Mouse (Mus musculus) ES-E14 (cell line): ENCODE data around the gene Gm867. TPM values are rescaled to one million over a fixed set of nuclear protein-coding genes. Genes with fewer than 3 reads are reported as not detected.

Experiments
- DNase-seq: peaks from one replicate; pipeline ENCODE4 v3.0.0-alpha.2; 2013; ENCODE audit warnings: low read depth, low spot score
- H3K27ac ChIP-seq: 2 replicates; pipeline ENCODE4 v1.5.1; 2012; ENCODE audit warnings: low read depth, mild to moderate bottlenecking, low read length, moderate library complexity, mixed read lengths; ENCODE audit not compliant: poor library complexity, insufficient read depth, severe bottlenecking
- H3K36me3 ChIP-seq: 2 replicates; pipeline ENCODE4 v1.6.1; 2012; ENCODE audit warnings: mild to moderate bottlenecking, low read length, moderate library complexity, mixed read lengths; ENCODE audit not compliant: control insufficient read depth, poor library complexity, insufficient read depth, severe bottlenecking
- H3K4me1 ChIP-seq, 2 experiments: fragments of 150-350 bp in 1 of 2; sonication (generic) in 1 of 2; 2 replicates each; pipeline ENCODE4 v1.6.1; 2012; ENCODE audit warnings: low read length in 2 of 2, mild to moderate bottlenecking in 1 of 2, mixed read lengths in 1 of 2; ENCODE audit not compliant: control insufficient read depth in 2 of 2, insufficient read depth in 2 of 2, poor library complexity in 1 of 2
- H3K4me3 ChIP-seq, 2 experiments: fragments of 150-350 bp in 1 of 2; sonication (generic) in 1 of 2; 2 replicates each; pipeline ENCODE4 v1.5.1; 2012; ENCODE audit warnings: low read length in 2 of 2, low read depth in 1 of 2, mild to moderate bottlenecking in 1 of 2, mixed read lengths in 1 of 2; ENCODE audit not compliant: insufficient read depth in 1 of 2, poor library complexity in 1 of 2, severe bottlenecking in 1 of 2
- H3K9ac ChIP-seq: 2 replicates; pipeline ENCODE4 v1.6.1; 2012; ENCODE audit warnings: low read depth, mild to moderate bottlenecking, low read length, mixed read lengths; ENCODE audit not compliant: poor library complexity, insufficient read depth, severe bottlenecking
- H3K9me3 ChIP-seq: fragments of 150-350 bp; sonication (generic); 2 replicates; pipeline ENCODE4 v1.6.1; 2012; ENCODE audit warnings: low read depth, mild to moderate bottlenecking, low read length; ENCODE audit not compliant: control insufficient read depth, insufficient read depth
- CHD2 ChIP-seq: IDR thresholded peaks from 2 replicates; pipeline ENCODE4 v1.6.1; 2014; ENCODE audit warnings: mild to moderate bottlenecking, low read depth, low read length, inconsistent platforms
- HCFC1 ChIP-seq: IDR thresholded peaks from 2 replicates; pipeline ENCODE4 v1.6.1; 2012; ENCODE audit warnings: low read length, inconsistent platforms, borderline replicate concordance; ENCODE audit not compliant: insufficient read depth
- MAFK ChIP-seq: IDR thresholded peaks from 2 replicates; pipeline ENCODE4 v1.6.1; 2014; ENCODE audit warnings: mild to moderate bottlenecking, low read depth, low read length, inconsistent platforms; ENCODE audit not compliant: insufficient read depth
- ZC3H11A ChIP-seq: IDR thresholded peaks from 2 replicates; pipeline ENCODE4 v1.6.1; 2012; ENCODE audit warnings: low read depth, mild to moderate bottlenecking, inconsistent platforms, low read length, borderline replicate concordance
- ZNF384 ChIP-seq: IDR thresholded peaks from 2 replicates; pipeline ENCODE4 v1.6.1; 2012; ENCODE audit warnings: low read depth, low read length, inconsistent platforms
- in situ Hi-C, 2 experiments: fragments of 600-800 bp; cut with MboI; formaldehyde crosslinking; loops; one replicate each; pipeline ENCODE4 v1.15.1; 2025; ENCODE audit warnings: low sequenced_read_pairs in 2 of 2, inconsistent platforms in 1 of 2; ENCODE audit not compliant: unreplicated experiment in 2 of 2
- total RNA-seq: library from RNA; depleted of rRNA; stranded (reverse); fragments of 300-350 nt; gene quantifications from 2 replicates; pipeline ENCODE4 v1.2.3, GENCODE M21; 2012

The Gm867 gene
- total RNA-seq, 1 experiment, result 1.1 TPM

DNA sequence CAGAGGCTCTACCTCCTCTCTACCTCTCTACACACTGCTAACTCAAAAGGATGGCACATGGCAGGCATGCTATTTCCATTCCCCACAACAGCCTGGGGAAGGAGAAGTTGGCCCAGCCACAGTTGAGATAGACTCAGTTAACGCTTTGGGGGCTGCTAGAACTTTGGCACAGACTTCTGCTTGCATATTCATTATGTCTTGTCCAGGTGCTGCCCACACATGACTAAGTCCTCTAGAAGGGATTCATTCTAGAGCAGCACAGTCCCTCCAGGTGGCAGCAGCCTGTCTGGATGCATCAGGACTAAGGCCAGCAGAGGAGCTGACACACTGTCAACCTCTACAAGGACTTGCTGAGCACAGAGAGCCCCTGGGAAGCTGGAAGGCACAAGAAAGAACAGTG is 44.3 kb downstream of the Gm867 start:
- no peak overlapping the region for H3K27ac ChIP-seq
- in situ Hi-C loops, result no loop called here
- H3K9ac ChIP-seq, result no peak overlapping the region
- peaks cover 38% of the 10 kb centered on the region for H3K36me3 ChIP-seq
- peaks cover 0 to 9% of the 10 kb centered on the region in 2 experiments; a peak in 3 of 4 replicates for H3K4me1 ChIP-seq
- TF ChIP-seq MAFK (no peak), HCFC1 (no peak), ZNF384 (no peak), CHD2 (no peak), ZC3H11A (no peak)
- no peak for DNase-seq
- no peak overlapping the region for H3K4me3 ChIP-seq
- no peaks in the 10 kb centered on the region for H3K9me3 ChIP-seq

DNA sequence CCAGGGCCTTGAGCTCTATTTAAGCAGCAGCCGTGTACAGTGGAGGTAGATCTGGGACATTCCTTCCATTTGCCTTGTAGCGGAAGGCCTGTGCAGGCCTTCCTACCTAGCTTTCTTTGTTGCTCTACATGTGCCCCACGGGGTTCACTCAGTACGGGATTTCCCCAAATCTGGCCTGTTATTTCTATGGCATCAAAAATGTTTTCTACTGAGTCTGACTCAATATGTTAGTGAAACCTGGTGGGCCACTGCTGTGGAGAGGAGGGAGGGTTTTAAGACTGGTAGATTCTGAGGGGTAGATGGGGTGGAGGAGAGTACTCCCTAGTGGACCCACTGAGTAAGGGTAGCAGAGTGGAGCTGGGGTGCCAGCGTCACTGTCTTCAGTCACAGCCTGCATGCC is 44.7 kb downstream of the Gm867 start:
- no peak for TF ChIP-seq MAFK
- no peak for TF ChIP-seq CHD2
- TF ChIP-seq ZC3H11A, result no peak
- TF ChIP-seq HCFC1, result no peak
- no peak for TF ChIP-seq ZNF384

DNA sequence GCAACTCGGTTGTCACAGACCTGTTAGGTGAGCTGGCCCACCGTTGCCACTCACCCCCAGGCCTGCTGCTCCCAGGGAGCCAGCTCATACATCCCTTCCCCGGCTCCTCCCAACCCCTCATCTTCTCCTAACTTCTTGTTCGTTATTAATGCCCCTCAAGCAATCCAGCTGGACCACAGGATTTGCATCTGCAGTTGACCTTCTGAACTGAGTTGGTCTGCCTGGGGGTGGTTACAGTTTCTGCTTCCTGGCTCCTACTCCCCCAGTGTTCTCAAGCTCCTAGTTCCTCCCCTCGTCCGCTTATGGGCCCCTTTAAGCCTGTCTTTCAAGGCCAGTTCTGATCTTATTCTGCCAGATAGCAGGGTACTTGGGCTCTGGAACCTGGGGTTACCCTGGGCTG is 45.9 kb downstream of the Gm867 start:
- Histone ChIP-seq H3K9ac (no peak overlapping the region), H3K9me3 (no peaks in the 10 kb centered on the region), H3K27ac (no peak overlapping the region), H3K36me3 (peaks cover 33% of the 10 kb centered on the region), H3K4me1 (peaks cover 1 to 9% of the 10 kb centered on the region in 2 experiments; a peak in 3 of 4 replicates), H3K4me3 (no peak overlapping the region)
- in situ Hi-C loops, result no loop called here
- TF ChIP-seq ZC3H11A (no peak), ZNF384 (no peak), MAFK (no peak), HCFC1 (no peak), CHD2 (no peak)
- DNase-seq, result no peak

More for the DNA sequence above, 44.7 kb downstream of the Gm867 start:
- in situ Hi-C loops, result no loop called here
- Histone ChIP-seq H3K4me3 (no peak overlapping the region), H3K9me3 (no peaks in the 10 kb centered on the region), H3K9ac (no peak overlapping the region), H3K27ac (no peak overlapping the region), H3K4me1 (peaks cover 0 to 9% of the 10 kb centered on the region in 2 experiments; a peak in 3 of 4 replicates), H3K36me3 (peaks cover 37% of the 10 kb centered on the region)
- no peak for DNase-seq

DNA sequence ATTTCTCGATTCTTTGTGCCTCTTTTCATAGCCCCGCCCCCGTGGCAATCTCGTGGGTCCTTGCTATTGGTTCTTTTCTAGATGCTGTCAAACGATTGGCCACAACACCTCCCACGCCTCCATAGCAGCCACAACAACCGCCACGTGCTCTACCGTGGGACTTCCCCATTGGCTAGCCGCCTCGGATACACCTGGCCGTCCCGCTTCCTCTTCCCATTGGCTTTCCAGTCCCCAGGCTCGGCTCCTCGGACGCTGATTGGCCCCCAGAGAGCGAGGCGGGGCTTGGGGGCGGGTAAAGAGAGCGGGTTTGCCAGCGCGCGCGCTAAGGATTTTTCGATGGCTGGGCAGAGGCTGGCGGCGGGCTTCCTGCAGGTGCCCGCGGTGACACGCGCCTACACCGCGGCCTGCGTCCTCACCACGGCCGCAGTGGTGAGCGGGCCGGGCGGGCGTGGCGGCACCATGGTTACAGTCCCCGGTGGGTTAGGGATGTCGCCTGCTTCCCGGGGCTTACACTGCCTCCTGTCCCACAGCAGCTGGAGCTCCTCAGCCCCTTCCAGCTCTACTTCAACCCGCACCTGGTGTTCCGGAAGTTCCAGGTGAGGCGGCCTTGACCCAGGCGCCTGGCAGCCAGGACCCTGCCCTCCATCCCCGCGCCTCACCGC is 47.3 kb downstream of the Gm867 start, which contains the start of gene Derl3:
Gene Derl3 (plus strand): TSS at position 325 of the 662 bp plus-strand sequence.
- in situ Hi-C loops, result no loop called here
- Histone ChIP-seq H3K4me1 (peaks cover 2 to 16% of the 10 kb centered on the region in 2 experiments), H3K36me3 (peaks cover 27% of the 10 kb centered on the region), H3K4me3 (peak within 1 kb of the TSS; percentile 60 to 82), H3K27ac (peak within 1 kb of the TSS; percentile 41; the same call in 1 of the 2 replicates), H3K9ac (peak within 1 kb of the TSS; percentile 80), H3K9me3 (no peaks in the 10 kb centered on the region)
- peak; percentile 99 for DNase-seq
- peak; percentile 83 for TF ChIP-seq CHD2
- no peak for TF ChIP-seq ZC3H11A
